Mouse (Mus musculus) frontal cortex, adult (tissue): ENCODE results near the gene Fastkd3.
A peak's percentile ranks its signal among the peaks of the same experiment; 100 is the strongest.

Experiments used
- ATAC-seq: cut with Nextera tagmentation; 2 replicates; pipeline ENCODE4 v1.9.2; 2017; ENCODE audit warnings: mild to moderate bottlenecking, moderate library complexity, mixed read lengths; ENCODE audit not compliant: low TSS enrichment

Fastkd3 gene

GRCm38 (mm10) chr13:68607652-68608405, 25.8 kb downstream of the Fastkd3 start:
- ATAC-seq, result peak; percentile 25

GRCm38 (mm10) chr13:68622792-68623191, 40.8 kb downstream of the Fastkd3 start:
- peak; percentile 92 for ATAC-seq

- no peak for ATAC-seq
These were observed 45.0 kb downstream of the Fastkd3 start for GRCm38 (mm10) chr13:68627041-68627440.
